Mouse (Mus musculus) liver, embryonic 16.5 days (tissue): ENCODE results near the gene Opcml. TPM values are rescaled to one million over a fixed set of nuclear protein-coding genes. Genes with fewer than 3 reads are reported as not detected.

ENCODE experiments used
- ATAC-seq: fragments of 200-750 bp; cut with Nextera tagmentation; 2 replicates; pipeline ENCODE4 v1.8.0; 2017; ENCODE audit warnings: low read depth, mild to moderate bottlenecking, moderate number of reproducible peaks, moderate library complexity
- H3K27ac ChIP-seq: fragments of 300-500 bp; sonication (generic); 2 replicates; pipeline ENCODE4 v1.5.1; 2014; ENCODE audit warnings: mild to moderate bottlenecking, low read length
- H3K27me3 ChIP-seq: fragments of 300-500 bp; sonication (generic); 2 replicates; pipeline ENCODE4 v1.6.1; 2014; ENCODE audit warnings: low read depth, low read length, mixed read lengths; ENCODE audit not compliant: control insufficient read depth, insufficient read depth
- H3K36me3 ChIP-seq: fragments of 300-500 bp; sonication (generic); 2 replicates; pipeline ENCODE4 v1.6.1; 2014; ENCODE audit warnings: mild to moderate bottlenecking; ENCODE audit not compliant: control insufficient read depth, insufficient read depth
- H3K4me1 ChIP-seq: fragments of 300-500 bp; sonication (generic); 2 replicates; pipeline ENCODE4 v1.6.1; 2014; ENCODE audit warnings: low read depth, low read length, mixed read lengths; ENCODE audit not compliant: control insufficient read depth
- H3K4me2 ChIP-seq: fragments of 300-500 bp; sonication (generic); 2 replicates; pipeline ENCODE4 v1.6.1; 2014; ENCODE audit warnings: low read depth, low read length, mixed read lengths
- H3K4me3 ChIP-seq: fragments of 300-500 bp; sonication (generic); 2 replicates; pipeline ENCODE4 v1.5.1; 2014; ENCODE audit warnings: low read depth, mild to moderate bottlenecking, low read length
- H3K9ac ChIP-seq: fragments of 300-500 bp; sonication (generic); 2 replicates; pipeline ENCODE4 v1.6.1; 2014; ENCODE audit warnings: low read depth, low read length
- H3K9me3 ChIP-seq: fragments of 300-500 bp; sonication (generic); replicated peaks from 2 replicates; pipeline ENCODE4 v1.6.1; 2016; ENCODE audit warnings: low read length; ENCODE audit not compliant: control insufficient read depth
- WGBS: fragments of 180-500 bp; shearing (Covaris S2); extraction: QIAGEN DNeasy Blood & Tissue Kit; methylation state at CpG from one replicate; pipeline ENCODE4 v1.1.7; 2014; ENCODE audit not compliant: insufficient replicate concordance; 5-methylcytosine and 5-hydroxymethylcytosine counted together
- polyA plus RNA-seq: library from polyadenylated mRNA; unstranded; fragments of >200 nt; fragmentation: Nextera tagmentation; extraction: Ambion mirVana; gene quantifications from 2 replicates; pipeline ENCODE4 v1.2.1, GENCODE M21; 2015

The Opcml gene
- polyA plus RNA-seq, 1 experiment from 2014 or later: 0.26 TPM

DNA sequence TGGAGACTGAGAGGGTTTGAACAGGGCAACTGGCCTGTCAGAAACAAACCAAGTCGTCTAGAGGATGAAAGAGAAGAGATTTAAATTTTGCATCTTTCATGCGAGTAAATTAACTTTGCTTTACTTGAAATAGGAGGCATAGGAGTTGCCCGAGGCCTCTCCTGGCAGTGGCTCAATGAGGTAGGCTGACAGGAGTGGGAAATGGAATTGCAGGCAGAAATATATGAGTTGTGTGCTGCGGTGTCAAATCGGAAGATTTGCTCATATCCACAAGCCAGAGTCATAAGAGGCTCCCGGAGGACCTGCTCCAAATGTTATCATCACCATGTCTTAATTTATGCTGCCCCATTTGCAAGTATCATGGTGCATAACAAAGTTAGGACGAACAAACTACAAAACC, 391.3 kb downstream of the Opcml start:
- Histone ChIP-seq H3K9me3 (no peaks in the 10 kb centered on the region), H3K27ac (no peak overlapping the region), H3K27me3 (no peaks in the 10 kb centered on the region), H3K4me3 (no peak overlapping the region), H3K4me2 (no peak overlapping the region), H3K9ac (no peak overlapping the region), H3K36me3 (no peaks in the 10 kb centered on the region), H3K4me1 (no peaks in the 10 kb centered on the region)
- no peak for ATAC-seq
- WGBS: 57% methylated on average over 7 of the region's 7 CpGs

- Histone ChIP-seq H3K9me3 (no peaks in the 10 kb centered on the region), H3K4me1 (no peaks in the 10 kb centered on the region), H3K4me3 (no peak overlapping the region), H3K27ac (no peak overlapping the region), H3K27me3 (no peaks in the 10 kb centered on the region), H3K36me3 (no peaks in the 10 kb centered on the region), H3K4me2 (no peak overlapping the region), H3K9ac (no peak overlapping the region)
- no peak for ATAC-seq
- WGBS: 62% methylated on average over 2 of the region's 2 CpGs
Measured at GRCm38 (mm10) chr9:28190226-28190625, 399.7 kb downstream of the Opcml start.

DNA sequence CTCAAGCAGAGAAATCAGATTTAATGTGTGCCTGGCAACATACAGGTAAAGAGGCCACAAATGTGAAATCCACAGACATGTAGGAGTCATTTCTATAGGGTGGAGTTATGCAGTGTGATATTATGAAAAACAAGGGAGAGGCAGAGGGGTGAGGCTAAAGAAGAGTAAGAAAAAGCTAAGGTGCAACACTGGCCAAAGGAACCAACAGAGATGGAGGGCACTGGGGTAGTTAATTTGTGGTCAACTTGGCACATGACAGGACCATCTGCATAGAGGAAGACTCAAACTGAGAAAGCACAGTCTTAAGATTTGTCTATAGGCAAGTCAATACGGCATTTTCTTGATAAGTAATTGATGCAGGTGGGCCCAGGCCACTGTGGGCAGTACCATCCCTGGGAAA, 400.2 kb downstream of the Opcml start:
- WGBS: 43% methylated on average over 1 of the region's 1 CpGs
- Histone ChIP-seq H3K4me2 (no peak overlapping the region), H3K4me1 (no peaks in the 10 kb centered on the region), H3K9ac (no peak overlapping the region), H3K9me3 (no peaks in the 10 kb centered on the region), H3K27ac (no peak overlapping the region), H3K27me3 (no peaks in the 10 kb centered on the region), H3K4me3 (no peak overlapping the region), H3K36me3 (no peaks in the 10 kb centered on the region)
- no peak for ATAC-seq

DNA sequence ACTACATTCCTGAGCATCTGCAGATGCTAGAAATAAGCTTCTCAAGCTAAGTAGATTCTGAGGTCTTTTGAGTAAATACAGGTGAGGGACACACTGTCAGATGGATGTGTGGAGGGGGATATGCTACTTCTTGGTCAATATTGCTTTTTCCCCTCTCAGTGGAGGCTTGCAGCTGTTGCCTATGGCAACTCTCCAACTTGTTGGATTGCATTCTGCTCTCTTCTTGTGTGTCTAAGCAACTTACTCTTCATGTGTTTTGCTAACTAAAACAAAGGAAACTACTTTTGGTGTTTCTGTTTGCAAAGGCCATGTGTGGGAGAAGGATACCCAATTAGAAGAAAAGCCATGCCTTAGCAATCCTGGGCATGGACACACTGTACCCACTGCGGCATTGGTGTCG, 406.0 kb downstream of the Opcml start:
- no peak for ATAC-seq
- H3K36me3 ChIP-seq: no peaks in the 10 kb centered on the region
- no peaks in the 10 kb centered on the region for H3K4me1 ChIP-seq
- no peaks in the 10 kb centered on the region for H3K9me3 ChIP-seq
- no peak overlapping the region for H3K4me3 ChIP-seq
- H3K27me3 ChIP-seq: no peaks in the 10 kb centered on the region
- H3K4me2 ChIP-seq: no peak overlapping the region
- H3K9ac ChIP-seq: no peak overlapping the region
- no peak overlapping the region for H3K27ac ChIP-seq
- 67% methylated on average over 2 of the region's 2 CpGs for WGBS

- H3K9ac ChIP-seq: no peak overlapping the region
- ATAC-seq: no peak
Measured at GRCm38 (mm10) chr9:28197061-28197460, 406.5 kb downstream of the Opcml start.

DNA sequence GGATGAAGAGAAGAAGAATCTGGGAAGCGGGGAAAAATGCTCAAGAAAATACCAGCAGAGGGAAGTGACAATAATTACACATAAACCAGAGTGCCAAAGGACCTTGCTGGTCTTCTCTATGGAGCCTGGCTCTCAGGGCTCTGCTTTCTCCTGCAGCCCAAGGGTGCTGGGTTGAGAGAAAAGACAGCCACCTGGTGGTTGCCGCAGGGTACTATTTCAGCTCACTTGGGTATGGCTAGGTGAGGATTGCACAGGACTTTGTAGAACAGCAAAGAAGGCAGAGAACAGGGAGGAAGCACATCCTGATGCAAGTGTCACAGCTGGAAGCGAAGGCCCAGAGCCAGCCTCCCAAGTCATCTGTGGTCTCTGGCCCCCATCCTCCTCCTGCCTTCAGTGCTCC, 407.1 kb downstream of the Opcml start:
- Histone ChIP-seq H3K27me3 (no peaks in the 10 kb centered on the region), H3K4me3 (no peak overlapping the region), H3K4me2 (no peak overlapping the region), H3K9ac (no peak overlapping the region), H3K36me3 (no peaks in the 10 kb centered on the region), H3K4me1 (no peaks in the 10 kb centered on the region), H3K9me3 (no peaks in the 10 kb centered on the region), H3K27ac (no peak overlapping the region)
- no peak for ATAC-seq
- WGBS: 38% methylated on average over 3 of the region's 3 CpGs

More at GRCm38 (mm10) chr9:28197061-28197460, 406.5 kb downstream of the Opcml start:
- H3K4me3 ChIP-seq: no peak overlapping the region
- H3K36me3 ChIP-seq: no peaks in the 10 kb centered on the region
- no peak overlapping the region for H3K27ac ChIP-seq
- 37% methylated on average over 2 of the region's 2 CpGs for WGBS
- H3K4me2 ChIP-seq: no peak overlapping the region
- H3K4me1 ChIP-seq: no peaks in the 10 kb centered on the region
- H3K9me3 ChIP-seq: no peaks in the 10 kb centered on the region
- H3K27me3 ChIP-seq: no peaks in the 10 kb centered on the region

GRCm38 (mm10) chr9:28198106-28198694, 407.6 kb downstream of the Opcml start:
- no peak for ATAC-seq
- WGBS: 59% methylated on average over 5 of the region's 5 CpGs
- Histone ChIP-seq H3K9me3 (no peaks in the 10 kb centered on the region), H3K27ac (no peak overlapping the region), H3K4me1 (no peaks in the 10 kb centered on the region), H3K9ac (no peak overlapping the region), H3K27me3 (no peaks in the 10 kb centered on the region), H3K36me3 (no peaks in the 10 kb centered on the region), H3K4me3 (no peak overlapping the region), H3K4me2 (no peak overlapping the region)

- Histone ChIP-seq H3K9ac (no peak overlapping the region), H3K9me3 (no peaks in the 10 kb centered on the region), H3K4me2 (no peak overlapping the region), H3K27ac (no peak overlapping the region), H3K27me3 (no peaks in the 10 kb centered on the region), H3K4me3 (no peak overlapping the region), H3K4me1 (no peaks in the 10 kb centered on the region), H3K36me3 (no peaks in the 10 kb centered on the region)
- ATAC-seq: no peak
- 60% methylated on average over 3 of the region's 3 CpGs for WGBS
Measured at GRCm38 (mm10) chr9:28207441-28207840, 416.9 kb downstream of the Opcml start.

- no peaks in the 10 kb centered on the region for H3K9me3 ChIP-seq
- H3K4me1 ChIP-seq: no peaks in the 10 kb centered on the region
- no peak overlapping the region for H3K27ac ChIP-seq
- WGBS: 52% methylated on average over 1 of the region's 1 CpGs
- H3K4me3 ChIP-seq: no peak overlapping the region
- H3K27me3 ChIP-seq: no peaks in the 10 kb centered on the region
- H3K4me2 ChIP-seq: no peak overlapping the region
- ATAC-seq: no peak
- no peak overlapping the region for H3K9ac ChIP-seq
- no peaks in the 10 kb centered on the region for H3K36me3 ChIP-seq
Measured at GRCm38 (mm10) chr9:28208696-28209095, 418.1 kb downstream of the Opcml start.
